Mouse (Mus musculus) kidney, embryonic 16.5 days (tissue): ENCODE measurements around the gene Tmprss9. TPM values are rescaled to one million over a fixed set of nuclear protein-coding genes. Genes with fewer than 3 reads are reported as not detected.

Experiments
- ATAC-seq: fragments of 200-750 bp; cut with Nextera tagmentation; 2 replicates; pipeline ENCODE4 v1.8.0; 2017; ENCODE audit warnings: moderate TSS enrichment; ENCODE audit not compliant: low FRiP score, low TSS enrichment
- H3K27ac ChIP-seq: fragments of 300-500 bp; sonication (generic); 2 replicates; pipeline ENCODE4 v1.5.1; 2014; ENCODE audit warnings: low read length
- H3K27me3 ChIP-seq: fragments of 300-500 bp; sonication (generic); 2 replicates; pipeline ENCODE4 v1.6.1; 2014; ENCODE audit warnings: low read length, control low read depth, mixed read lengths; ENCODE audit not compliant: insufficient read depth
- H3K36me3 ChIP-seq: fragments of 300-500 bp; sonication (generic); 2 replicates; pipeline ENCODE4 v1.6.1; 2014; ENCODE audit warnings: low read length, control low read depth, mixed read lengths; ENCODE audit not compliant: insufficient read depth
- H3K4me1 ChIP-seq: fragments of 300-500 bp; sonication (generic); 2 replicates; pipeline ENCODE4 v1.6.1; 2014; ENCODE audit warnings: low read length, control low read depth, mixed read lengths; ENCODE audit not compliant: insufficient read depth
- H3K4me2 ChIP-seq: fragments of 300-500 bp; sonication (generic); replicated peaks from 2 replicates; pipeline ENCODE4 v1.6.1; 2014; ENCODE audit warnings: low read depth, low read length
- H3K4me3 ChIP-seq: fragments of 300-500 bp; sonication (generic); 2 replicates; pipeline ENCODE4 v1.5.1; 2014; ENCODE audit warnings: mild to moderate bottlenecking, low read length
- H3K9ac ChIP-seq: fragments of 300-500 bp; sonication (generic); replicated peaks from 2 replicates; pipeline ENCODE4 v1.6.1; 2014; ENCODE audit warnings: low read length
- H3K9me3 ChIP-seq: fragments of 300-500 bp; sonication (generic); 2 replicates; pipeline ENCODE4 v1.6.1; 2016; ENCODE audit warnings: low read length, control low read depth
- WGBS: fragments of 180-500 bp; shearing (Covaris S2); extraction: QIAGEN DNeasy Blood & Tissue Kit; methylation state at CpG from one replicate; pipeline ENCODE4 v1.1.7; 2014; 5-methylcytosine and 5-hydroxymethylcytosine counted together
- polyA plus RNA-seq: library from polyadenylated mRNA; unstranded; fragments of >200 nt; fragmentation: Nextera tagmentation; extraction: Ambion mirVana; gene quantifications from 2 replicates; pipeline ENCODE4 v1.2.1, GENCODE M21; 2015

Tmprss9 gene
- polyA plus RNA-seq, 1 experiment from 2014 or later: not detected

- no peak for ATAC-seq
- Histone ChIP-seq H3K4me3 (peak overlapping the region; percentile 34), H3K4me1 (peaks cover 14% of the 10 kb centered on the region), H3K9ac (peak overlapping the region; percentile 61), H3K27me3 (no peaks in the 10 kb centered on the region), H3K9me3 (no peaks in the 10 kb centered on the region), H3K27ac (peak overlapping the region; percentile 57; the same call in 1 of the 2 replicates), H3K36me3 (no peaks in the 10 kb centered on the region), H3K4me2 (peak overlapping the region; percentile 55)
- 4% methylated on average over 16 of the region's 16 CpGs for WGBS
Observed at GRCm38 (mm10) chr10:80921923-80922322, 50.3 kb downstream of the Tmprss9 start.

GRCm38 (mm10) chr10:80925472-80925871 is 53.8 kb downstream of the Tmprss9 start:
- H3K36me3 ChIP-seq: no peaks in the 10 kb centered on the region
- no peak for ATAC-seq
- peaks cover 21% of the 10 kb centered on the region for H3K4me1 ChIP-seq
- no peaks in the 10 kb centered on the region for H3K9me3 ChIP-seq
- H3K4me3 ChIP-seq: no peak overlapping the region
- H3K4me2 ChIP-seq: no peak overlapping the region
- 54% methylated on average over 3 of the region's 3 CpGs for WGBS
- H3K27me3 ChIP-seq: peaks cover 1% of the 10 kb centered on the region; the same call in 1 of the 2 replicates
- H3K9ac ChIP-seq: no peak overlapping the region
- H3K27ac ChIP-seq: no peak overlapping the region

GRCm38 (mm10) chr10:80928586-80929298 is 57.1 kb downstream of the Tmprss9 start:
- Histone ChIP-seq H3K9ac (peak overlapping the region; percentile 71), H3K4me1 (peaks cover 46% of the 10 kb centered on the region), H3K9me3 (no peaks in the 10 kb centered on the region), H3K4me3 (peak overlapping the region; percentile 59), H3K27ac (peak overlapping the region; percentile 90), H3K27me3 (peaks cover 33% of the 10 kb centered on the region), H3K36me3 (no peaks in the 10 kb centered on the region), H3K4me2 (peak overlapping the region; percentile 93)
- ATAC-seq: peak; percentile 22; the same call in 1 of the 2 replicates
- under 1% methylated on average over 48 of the region's 48 CpGs for WGBS

- under 1% methylated on average over 56 of the region's 56 CpGs for WGBS
- H3K4me3 ChIP-seq: peak within 1 kb of the TSS; percentile 64
- no peaks in the 10 kb centered on the region for H3K9me3 ChIP-seq
- peak within 1 kb of the TSS; percentile 90 for H3K27ac ChIP-seq
- peak within 1 kb of the TSS; percentile 93 for H3K4me2 ChIP-seq
- H3K27me3 ChIP-seq: peaks cover 41% of the 10 kb centered on the region
- H3K9ac ChIP-seq: peak within 1 kb of the TSS; percentile 81
- peak; percentile 88 for ATAC-seq
- no peaks in the 10 kb centered on the region for H3K36me3 ChIP-seq
- H3K4me1 ChIP-seq: peaks cover 47% of the 10 kb centered on the region
Observed at GRCm38 (mm10) chr10:80929299-80930226, 57.9 kb downstream of the Tmprss9 start, which contains the start of gene Gadd45b. Gene Gadd45b, plus strand, starts transcription at chr10:80930073.

GRCm38 (mm10) chr10:80930361-80931152 is 58.9 kb downstream of the Tmprss9 start:
- Histone ChIP-seq H3K9me3 (no peaks in the 10 kb centered on the region), H3K4me2 (peak overlapping the region; percentile 93), H3K27me3 (peaks cover 44% of the 10 kb centered on the region), H3K4me3 (peak overlapping the region; percentile 64), H3K4me1 (peaks cover 49% of the 10 kb centered on the region), H3K36me3 (no peaks in the 10 kb centered on the region), H3K9ac (peak overlapping the region; percentile 81), H3K27ac (0 out of 2 replicates have a peak overlapping the region, but pooled peaks have one; percentile 17)
- ATAC-seq: no peak
- under 1% methylated on average over 45 of the region's 45 CpGs for WGBS

- whole genome bisulfite sequencing: 7% methylated on average over 11 of the region's 14 CpGs
- Histone ChIP-seq H3K9me3 (no peaks in the 10 kb centered on the region), H3K4me1 (peaks cover 56% of the 10 kb centered on the region), H3K27me3 (peaks cover 46% of the 10 kb centered on the region), H3K4me3 (peak overlapping the region; percentile 64), H3K4me2 (peak overlapping the region; percentile 93), H3K9ac (peak overlapping the region; percentile 81), H3K36me3 (no peaks in the 10 kb centered on the region), H3K27ac (no peak overlapping the region)
- ATAC-seq: no peak
Observed at GRCm38 (mm10) chr10:80931153-80931671, 59.6 kb downstream of the Tmprss9 start.

- peak overlapping the region; percentile 57 for H3K9ac ChIP-seq
- H3K9me3 ChIP-seq: no peaks in the 10 kb centered on the region
- no peak for ATAC-seq
- H3K4me1 ChIP-seq: peaks cover 60% of the 10 kb centered on the region
- H3K27me3 ChIP-seq: peaks cover 46% of the 10 kb centered on the region
- H3K4me2 ChIP-seq: peak overlapping the region; percentile 93
- 2% methylated on average over 26 of the region's 26 CpGs for WGBS
- peak overlapping the region; percentile 64 for H3K4me3 ChIP-seq
- no peak overlapping the region for H3K27ac ChIP-seq
- no peaks in the 10 kb centered on the region for H3K36me3 ChIP-seq
Observed at GRCm38 (mm10) chr10:80931695-80932094, 60.0 kb downstream of the Tmprss9 start.

GRCm38 (mm10) chr10:80932206-80932605 is 60.6 kb downstream of the Tmprss9 start:
- Histone ChIP-seq H3K9ac (peak overlapping the region; percentile 52), H3K27ac (no peak overlapping the region), H3K9me3 (no peaks in the 10 kb centered on the region), H3K27me3 (peaks cover 46% of the 10 kb centered on the region), H3K4me1 (peaks cover 66% of the 10 kb centered on the region), H3K4me3 (peak overlapping the region; percentile 64), H3K4me2 (peak overlapping the region; percentile 93), H3K36me3 (no peaks in the 10 kb centered on the region)
- WGBS: under 1% methylated on average over 20 of the region's 20 CpGs
- no peak for ATAC-seq
